Mouse (Mus musculus) limb, embryonic 14.5 days (tissue): ENCODE data around the gene Gpn3. TPM values are rescaled to one million over a fixed set of nuclear protein-coding genes. Genes with fewer than 3 reads are reported as not detected.
A peak's percentile ranks its signal among the peaks of the same experiment; 100 is the strongest.

Source experiments
- ATAC-seq: fragments of 200-750 bp; cut with Nextera tagmentation; 2 replicates; pipeline ENCODE4 v1.8.0; 2017; ENCODE audit warnings: low read depth, moderate number of reproducible peaks, moderate TSS enrichment; ENCODE audit not compliant: low FRiP score
- DNase-seq: peaks from one replicate; pipeline ENCODE4 v3.0.0-alpha.2; 2015; ENCODE audit warnings: low spot score
- H3K27ac ChIP-seq: fragments of 300-500 bp; sonication (generic); replicated peaks from 2 replicates; pipeline ENCODE4 v1.5.1; 2014; ENCODE audit warnings: low read depth, mild to moderate bottlenecking, low read length, moderate library complexity, mixed read lengths
- H3K27me3 ChIP-seq: fragments of 300-500 bp; sonication (generic); 2 replicates; pipeline ENCODE4 v1.6.1; 2014; ENCODE audit warnings: low read length, mixed read lengths; ENCODE audit not compliant: control insufficient read depth, insufficient read depth
- H3K36me3 ChIP-seq: fragments of 300-500 bp; sonication (generic); 2 replicates; pipeline ENCODE4 v1.6.1; 2014; ENCODE audit warnings: mild to moderate bottlenecking, low read length, moderate library complexity, mixed read lengths; ENCODE audit not compliant: control insufficient read depth, insufficient read depth
- H3K4me1 ChIP-seq: fragments of 300-500 bp; sonication (generic); 2 replicates; pipeline ENCODE4 v1.6.1; 2014; ENCODE audit warnings: antibody characterized with exemption, low read length, mixed read lengths; ENCODE audit not compliant: control insufficient read depth, insufficient read depth
- H3K4me2 ChIP-seq: fragments of 300-500 bp; sonication (generic); replicated peaks from 2 replicates; pipeline ENCODE4 v1.6.1; 2014; ENCODE audit warnings: low read depth, mild to moderate bottlenecking, low read length, moderate library complexity; ENCODE audit not compliant: severe bottlenecking
- H3K4me3 ChIP-seq: fragments of 300-500 bp; sonication (generic); replicated peaks from 2 replicates; pipeline ENCODE4 v1.5.1; 2014; ENCODE audit warnings: low read length
- H3K9ac ChIP-seq: fragments of 300-500 bp; sonication (generic); 2 replicates; pipeline ENCODE4 v1.6.1; 2014; ENCODE audit warnings: mild to moderate bottlenecking, low read depth, low read length, moderate library complexity; ENCODE audit not compliant: severe bottlenecking
- H3K9me3 ChIP-seq: fragments of 300-500 bp; sonication (generic); 2 replicates; pipeline ENCODE4 v1.6.1; 2016; ENCODE audit warnings: low read length; ENCODE audit not compliant: control insufficient read depth
- POLR2A ChIP-seq: fragments of 200-500 bp; IDR thresholded peaks from 2 replicates; pipeline ENCODE4 v1.8.0; 2012; ENCODE audit warnings: inconsistent platforms, mild to moderate bottlenecking, moderate library complexity, borderline replicate concordance; ENCODE audit not compliant: insufficient read depth, insufficient read length; ENCODE audit errors: extremely low read depth
- WGBS: fragments of 180-500 bp; shearing (Covaris S2); extraction: QIAGEN DNeasy Blood & Tissue Kit; methylation state at CpG from one replicate; pipeline ENCODE4 v1.1.7; 2014; 5-methylcytosine and 5-hydroxymethylcytosine counted together
- polyA plus RNA-seq, 2 experiments: library from polyadenylated mRNA; depleted of rRNA in 1 of 2; stranded (reverse) in 1 of 2; unstranded in 1 of 2; fragments of >200 nt; fragmentation: Nextera tagmentation in 1 of 2; extraction: Ambion mirVana in 1 of 2; gene quantifications; 2 replicates each; pipeline versions ENCODE4 v1.2.1 to v1.2.3; 2012 to 2014

The Gpn3 gene
- polyA plus RNA-seq (2012; rRNA removed) = 73.1 and 74.2 TPM in 2 replicates
- 63.4 and 64.1 TPM in 2 replicates for polyA plus RNA-seq (2014; fragmentation: Nextera tagmentation; extraction: Ambion mirVana)

- peak within 1 kb of the TSS; percentile 76 for H3K9ac ChIP-seq
- peak within 1 kb of the TSS; percentile 92 for H3K27ac ChIP-seq
- H3K9me3 ChIP-seq = no peaks in the 10 kb centered on the region
- H3K4me1 ChIP-seq = peaks cover 8% of the 10 kb centered on the region; the same call in 1 of the 2 replicates
- TF ChIP-seq POLR2A = no peak
- no peaks in the 10 kb centered on the region for H3K27me3 ChIP-seq
- ATAC-seq (peak; percentile 82), DNase-seq (no peak)
- peak within 1 kb of the TSS; percentile 63 for H3K4me2 ChIP-seq
- WGBS = 0% methylated on average over 22 of the region's 46 CpGs
- H3K36me3 ChIP-seq = peaks cover 40% of the 10 kb centered on the region
- H3K4me3 ChIP-seq = peak within 1 kb of the TSS; percentile 86
These were observed at the start of gene Gpn3 for GRCm38 (mm10) chr5:122371591-122372191. Gpn3 (plus strand) TSS chr5:122371876.

GRCm38 (mm10) chr5:122323523-122323922 is 48.2 kb upstream of the Gpn3 start:
- peaks cover 4% of the 10 kb centered on the region; the same call in 1 of the 2 replicates for H3K4me1 ChIP-seq
- WGBS = 78% methylated on average over 8 of the region's 8 CpGs
- H3K27ac ChIP-seq = no peak overlapping the region
- no peak for ATAC-seq
- no peak overlapping the region for H3K9ac ChIP-seq
- H3K27me3 ChIP-seq = no peaks in the 10 kb centered on the region
- H3K36me3 ChIP-seq = peaks cover 53% of the 10 kb centered on the region
- H3K4me3 ChIP-seq = no peak overlapping the region
- H3K4me2 ChIP-seq = no peak overlapping the region
- TF ChIP-seq POLR2A = no peak
- H3K9me3 ChIP-seq = no peaks in the 10 kb centered on the region
- no peak for DNase-seq

DNA sequence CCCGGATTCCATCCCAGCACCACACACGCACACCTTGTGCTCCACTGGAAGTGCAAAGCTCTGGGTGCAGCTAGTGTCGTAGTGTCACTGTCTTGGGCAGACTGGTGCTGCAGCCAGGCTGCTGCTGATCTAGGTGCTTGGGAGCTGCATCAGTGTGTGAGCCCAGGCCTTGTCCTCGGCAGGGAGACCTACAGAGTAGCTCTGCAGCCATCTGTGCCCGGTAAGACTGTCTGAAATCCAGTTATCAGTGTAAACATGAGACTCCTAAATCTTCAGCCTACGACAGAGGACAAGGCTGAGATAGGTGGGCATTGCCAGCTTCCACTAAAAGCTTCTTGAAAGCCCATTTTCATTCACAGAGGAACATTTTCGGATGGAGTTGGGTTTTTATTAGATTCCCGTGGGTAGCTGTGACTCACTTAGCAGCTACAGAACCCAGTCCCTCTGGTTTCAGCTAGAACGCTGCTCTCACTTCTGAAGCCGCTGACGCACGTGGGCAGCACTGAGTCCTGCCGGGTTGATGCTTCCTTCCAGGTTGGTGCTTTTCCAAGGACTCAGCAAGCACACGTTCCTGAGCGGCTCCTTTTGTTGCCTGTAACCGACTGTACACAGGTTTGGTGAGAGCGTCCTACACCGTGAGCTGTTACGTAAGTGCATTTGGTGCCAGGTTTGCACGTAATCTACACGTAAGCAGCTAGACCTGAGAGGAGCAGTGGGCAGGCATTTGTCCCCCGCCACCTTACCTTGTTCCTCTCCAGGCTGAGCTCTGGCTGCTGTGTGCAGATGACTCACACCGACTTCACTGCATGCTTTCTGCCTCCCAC is 46.9 kb upstream of the Gpn3 start:
- 86% methylated on average over 23 of the region's 23 CpGs for WGBS
- Histone ChIP-seq H3K4me3 (no peak overlapping the region), H3K4me2 (no peak overlapping the region), H3K36me3 (peaks cover 50% of the 10 kb centered on the region), H3K27me3 (no peaks in the 10 kb centered on the region), H3K4me1 (no peaks in the 10 kb centered on the region; the same call in 1 of the 2 replicates), H3K9ac (no peak overlapping the region), H3K27ac (no peak overlapping the region), H3K9me3 (no peaks in the 10 kb centered on the region)
- no peak for TF ChIP-seq POLR2A
- ATAC-seq (no peak), DNase-seq (no peak)

DNA sequence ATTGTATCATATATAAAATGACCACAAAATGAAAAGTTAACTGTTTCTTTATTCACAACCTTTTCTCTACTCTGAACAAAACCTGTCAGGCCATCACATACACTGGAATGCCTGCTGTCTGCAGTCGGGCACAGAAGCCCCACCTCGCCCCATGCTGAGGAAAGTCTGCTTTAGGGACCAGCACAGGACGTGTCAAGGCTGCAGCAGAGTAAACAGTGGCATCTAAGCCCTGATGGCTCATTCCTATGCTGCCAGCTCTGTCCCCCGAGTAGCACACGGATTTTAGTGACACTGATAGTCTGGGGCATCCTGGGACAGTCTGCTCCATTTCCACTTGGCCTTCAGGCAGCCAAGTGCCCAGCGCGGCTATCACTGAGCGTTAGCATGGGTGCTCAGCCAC is 46.2 kb upstream of the Gpn3 start:
- 88% methylated on average over 8 of the region's 8 CpGs for WGBS
- peaks cover 48% of the 10 kb centered on the region for H3K36me3 ChIP-seq
- no peak overlapping the region for H3K9ac ChIP-seq
- no peak overlapping the region for H3K27ac ChIP-seq
- no peak for ATAC-seq
- no peaks in the 10 kb centered on the region for H3K27me3 ChIP-seq
- no peak overlapping the region for H3K4me3 ChIP-seq
- DNase-seq = no peak
- no peak overlapping the region for H3K4me2 ChIP-seq
- no peak for TF ChIP-seq POLR2A
- no peaks in the 10 kb centered on the region for H3K9me3 ChIP-seq
- H3K4me1 ChIP-seq = no peaks in the 10 kb centered on the region

DNA sequence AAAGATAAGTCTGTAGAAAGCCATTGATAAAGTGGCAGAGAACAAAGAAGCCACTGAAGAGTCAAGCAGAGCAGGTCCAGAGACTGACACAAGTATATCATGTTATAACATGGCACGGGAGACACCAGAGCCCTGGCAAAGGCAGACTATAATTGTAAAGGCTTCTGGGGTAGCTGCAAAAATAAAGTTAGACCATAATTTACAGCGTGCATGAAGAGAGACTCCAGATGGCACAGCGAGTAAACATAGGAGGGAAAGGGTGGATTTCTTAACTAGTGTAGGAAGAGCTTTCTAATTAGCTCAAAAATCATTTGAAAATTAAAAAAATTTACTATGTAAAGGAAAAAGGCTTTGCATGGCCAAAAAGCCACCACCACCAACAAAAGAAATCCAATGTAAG is 44.4 kb upstream of the Gpn3 start:
- WGBS = 85% methylated on average over 3 of the region's 3 CpGs

More for the DNA sequence above, 44.4 kb upstream of the Gpn3 start:
- no peak overlapping the region for H3K4me3 ChIP-seq
- H3K27me3 ChIP-seq = no peaks in the 10 kb centered on the region
- H3K36me3 ChIP-seq = peaks cover 32% of the 10 kb centered on the region
- H3K4me1 ChIP-seq = no peaks in the 10 kb centered on the region
- H3K9ac ChIP-seq = no peak overlapping the region
- DNase-seq (no peak), ATAC-seq (no peak)
- H3K27ac ChIP-seq = no peak overlapping the region
- TF ChIP-seq POLR2A = no peak
- no peaks in the 10 kb centered on the region for H3K9me3 ChIP-seq
- H3K4me2 ChIP-seq = no peak overlapping the region
